Mouse (Mus musculus) mouse embryonic stem cell (cell line): ENCODE data around the gene Wnt1.
"Not testable (repeated sequence)": the region's sequence is repeated elsewhere in the genome, so short reads cannot be mapped to it uniquely, and the experiment has no call there.

Source experiments
- in situ Hi-C, 2 experiments: fragments of 300-500 bp; cut with MboI; formaldehyde crosslinking; loops; 1 replicate in 1 of 2; 3 replicates in 1 of 2; pipeline ENCODE4 v1.14.3; 2019 to 2020; ENCODE audit warnings: low sequenced_read_pairs in 2 of 2, low pct_unique_long_range_greater_than_20kb in 1 of 2, mixed read lengths in 1 of 2; ENCODE audit not compliant: unreplicated experiment in 1 of 2

Wnt1 gene

GRCm38 (mm10) chr15:98796803-98797595, 7.3 kb downstream of the Wnt1 start:
- in situ Hi-C loops = loop anchor here in 1 of 2 experiments (10.0 to 25.0 kb wide), 2 partner anchors 298 to 785 kb away; partner anchors contain the start of genes Col2a1 and Dnajc22

GRCm38 (mm10) chr15:98797835-98798492, 8.3 kb downstream of the Wnt1 start:
- in situ Hi-C loops = loop anchor here in 1 of 2 experiments (10.0 to 25.0 kb wide), 2 partner anchors 297 to 786 kb away; partner anchors contain the start of genes Col2a1 and Dnajc22

DNA sequence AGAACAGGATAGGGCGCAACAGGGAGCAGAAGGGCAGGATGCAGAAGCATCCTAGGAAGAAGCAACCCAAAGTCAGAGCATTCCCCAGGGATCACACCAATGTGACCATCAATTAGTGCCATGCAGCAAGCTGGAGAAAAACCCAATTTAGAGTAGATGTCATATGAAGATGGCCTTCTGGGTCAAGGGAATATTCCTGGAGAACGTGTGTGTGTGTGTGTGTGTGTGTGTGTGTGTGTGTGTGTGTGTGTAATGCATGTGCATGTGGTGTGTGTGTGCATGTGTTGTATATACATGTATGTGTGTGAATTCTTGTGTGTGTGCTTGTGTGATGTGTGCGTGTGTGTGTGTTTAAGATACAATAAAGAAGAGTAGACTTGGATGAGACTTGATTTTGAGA, 9.2 kb downstream of the Wnt1 start:
- in situ Hi-C loops = loop anchor here in 1 of 2 experiments (10.0 to 25.0 kb wide), 2 partner anchors 296 to 787 kb away; partner anchors contain the start of genes Col2a1 and Dnajc22

DNA sequence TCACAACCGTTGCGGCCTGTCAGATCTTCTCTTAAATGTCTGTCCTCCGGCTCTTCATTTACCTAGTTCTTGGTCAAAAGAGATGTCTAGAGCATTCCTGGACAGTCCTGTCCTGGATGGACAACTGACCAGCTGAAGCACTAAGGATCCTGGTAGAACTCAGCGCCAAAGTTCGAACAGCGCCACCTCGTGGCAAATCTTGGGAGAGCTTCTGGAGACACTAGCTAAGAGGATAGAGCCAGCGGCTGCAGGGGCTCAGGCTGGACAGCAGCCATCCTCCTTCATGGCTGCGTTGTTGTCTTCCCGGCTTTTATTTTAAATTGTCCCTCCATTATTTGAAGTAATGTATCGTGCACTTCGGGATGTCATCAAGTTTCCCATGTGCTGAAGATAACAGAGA, 9.7 kb downstream of the Wnt1 start:
- in situ Hi-C loops = loop anchor here in 1 of 2 experiments (10.0 to 25.0 kb wide), 2 partner anchors 295 to 787 kb away; partner anchors contain the start of genes Col2a1 and Dnajc22

GRCm38 (mm10) chr15:98802926-98803325, 13.3 kb downstream of the Wnt1 start:
- in situ Hi-C loops = no loop called here

- in situ Hi-C loops = no loop called here
These were observed 14.4 kb downstream of the Wnt1 start for GRCm38 (mm10) chr15:98804054-98804453.

DNA sequence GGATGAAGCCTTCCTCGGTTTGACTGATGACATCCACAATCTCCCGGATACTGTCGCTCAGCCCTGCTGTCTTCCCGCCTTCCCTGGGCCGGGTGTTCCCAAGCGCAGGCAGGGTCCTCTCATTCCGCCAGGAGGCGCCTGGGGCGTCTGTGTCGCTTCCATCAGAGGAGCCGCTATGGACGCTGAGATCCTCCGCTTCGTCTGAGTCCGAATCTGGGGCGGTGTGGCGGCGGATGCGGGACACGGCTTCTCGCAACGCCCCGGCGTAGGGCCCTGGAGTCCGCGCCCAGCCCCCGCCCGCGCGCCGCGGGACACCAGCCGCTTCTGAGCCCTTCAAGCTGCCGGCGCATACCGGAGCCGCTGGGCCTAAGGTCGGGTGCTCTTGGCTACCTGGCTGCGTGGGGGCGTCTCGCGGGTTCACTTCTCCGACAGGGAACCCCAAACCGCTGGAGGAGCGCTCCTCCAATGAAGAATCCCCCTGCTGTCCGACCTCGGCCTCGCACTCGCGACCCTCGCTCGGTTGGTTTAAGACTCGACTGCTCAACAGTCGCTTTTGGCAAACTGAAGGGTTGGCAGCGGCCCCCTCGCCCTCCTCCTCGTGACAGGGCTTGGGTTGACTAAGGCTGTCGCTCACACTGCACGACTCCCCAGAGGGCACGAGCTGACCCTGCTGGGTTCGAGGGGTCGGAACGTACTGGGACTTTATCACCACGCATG, 15.8 kb downstream of the Wnt1 start:
- in situ Hi-C loops = no loop called here

- in situ Hi-C loops = no loop called here
These were observed 16.6 kb downstream of the Wnt1 start for GRCm38 (mm10) chr15:98806071-98806808.

- in situ Hi-C loops = no loop called here
These were observed 17.4 kb downstream of the Wnt1 start for GRCm38 (mm10) chr15:98806809-98807770.

- in situ Hi-C loops = no loop called here
These were observed 18.4 kb downstream of the Wnt1 start for GRCm38 (mm10) chr15:98807895-98808650.

DNA sequence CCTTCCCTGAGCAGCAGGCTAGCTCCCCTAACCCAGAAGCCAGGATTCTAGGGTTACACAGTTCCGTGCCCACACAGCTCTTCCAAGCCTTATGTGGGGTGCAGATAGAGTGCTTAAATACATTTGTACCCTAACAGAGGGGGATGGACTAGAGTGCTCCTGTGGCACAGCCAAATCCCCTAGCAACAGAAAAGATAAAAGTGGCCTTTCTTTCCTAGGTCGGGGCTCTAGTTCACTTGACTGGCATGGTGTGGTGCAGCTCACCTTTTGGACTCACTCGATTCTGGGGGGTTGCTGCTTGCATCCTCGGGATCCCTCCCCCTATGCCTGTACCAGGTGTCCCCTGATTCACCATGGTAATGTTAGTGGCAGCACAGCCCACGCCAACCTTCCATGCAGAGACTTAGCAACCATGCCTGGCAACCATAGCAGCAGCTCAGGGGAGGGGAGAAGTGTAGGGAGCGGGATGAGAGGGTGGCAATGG, 19.0 kb downstream of the Wnt1 start:
- in situ Hi-C loops = no loop called here

GRCm38 (mm10) chr15:98809390-98809789, 19.7 kb downstream of the Wnt1 start, which contains the start of gene Ddn:
Gene Ddn (minus strand): TSS chr15:98809490.
- in situ Hi-C loops = no loop called here

DNA sequence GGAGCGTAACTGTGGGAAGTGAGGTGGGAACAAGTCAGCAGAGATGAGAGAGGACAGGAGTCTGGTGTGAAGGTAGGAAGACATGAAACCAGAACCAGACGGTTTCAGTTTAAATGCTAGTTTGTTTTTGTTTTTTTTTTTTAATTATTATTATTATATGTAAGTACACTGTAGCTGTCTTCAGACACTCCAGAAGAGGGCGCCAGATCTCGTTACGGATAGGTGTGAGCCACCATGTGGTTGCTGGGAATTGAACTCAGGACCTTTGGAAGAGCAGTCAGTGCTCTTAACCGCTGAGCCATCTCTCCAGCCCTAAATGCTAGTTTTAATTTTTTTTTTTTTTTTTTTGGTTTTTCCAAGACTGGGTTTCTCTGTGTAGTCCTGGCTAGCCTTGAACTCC, 20.6 kb downstream of the Wnt1 start:
- in situ Hi-C loops = not testable (repeated sequence)

- in situ Hi-C loops = no loop called here
These were observed 23.2 kb downstream of the Wnt1 start for GRCm38 (mm10) chr15:98812741-98813424.

GRCm38 (mm10) chr15:98818171-98818570, 28.5 kb downstream of the Wnt1 start:
- in situ Hi-C loops = no loop called here

GRCm38 (mm10) chr15:98820937-98821336, 31.3 kb downstream of the Wnt1 start:
- in situ Hi-C loops = no loop called here
